Mouse (Mus musculus) T-helper 1 cell (primary cell): Measurements from ENCODE around the gene Tti1.

Experiments used
- in situ Hi-C: fragments of 300-600 bp; cut with MboI, MseI; formaldehyde crosslinking; loops from one replicate; pipeline ENCODE4 v1.15.1; 2025; ENCODE audit warnings: high pct_unique_total_duplicates

The Tti1 gene

DNA sequence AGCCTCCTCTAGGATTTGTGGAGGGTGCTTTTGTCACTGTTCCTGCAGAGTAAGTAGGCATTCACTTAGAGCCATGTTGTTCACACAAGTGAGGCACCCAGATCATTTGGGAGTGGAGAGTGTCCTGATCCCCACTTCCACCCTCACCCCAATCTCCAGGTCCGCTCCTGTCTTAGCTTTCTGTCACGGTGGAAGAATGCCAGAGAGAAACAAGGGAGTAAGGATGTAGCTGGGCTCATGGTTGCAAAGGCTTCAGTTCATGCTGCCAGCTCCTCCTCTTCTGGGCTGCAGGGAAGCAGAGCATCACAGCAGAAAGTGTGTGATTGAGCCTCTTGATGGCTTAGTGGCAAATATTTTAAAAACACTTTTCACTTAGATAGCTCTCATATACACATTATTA is 12.2 kb upstream of the Tti1 start:
- in situ Hi-C loops, result loop anchor here (25.0 kb wide), 1 partner anchor 722 kb away; the partner anchor contains the start of gene Fam83d

DNA sequence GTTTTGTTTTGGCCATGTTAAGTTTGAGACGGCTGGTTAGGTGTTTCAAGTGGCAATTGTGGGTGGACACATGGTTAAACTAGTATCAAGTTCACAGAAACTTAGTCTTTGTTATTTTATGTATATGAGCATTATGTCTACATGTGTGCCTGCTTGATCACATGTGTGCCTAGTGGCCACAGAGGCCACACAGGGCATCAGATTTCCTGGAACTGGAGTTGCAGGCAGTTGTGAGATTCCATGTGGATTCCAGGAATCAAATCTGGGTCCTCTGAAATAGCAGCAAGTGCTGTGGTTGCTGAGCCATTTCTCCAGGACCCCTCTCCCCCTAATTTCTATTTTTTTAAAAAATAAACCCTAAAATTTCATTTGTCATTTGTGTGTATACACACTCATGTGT is 11.4 kb upstream of the Tti1 start:
- in situ Hi-C loops, result loop anchor here (25.0 kb wide), 1 partner anchor 723 kb away; the partner anchor contains the start of gene Fam83d

DNA sequence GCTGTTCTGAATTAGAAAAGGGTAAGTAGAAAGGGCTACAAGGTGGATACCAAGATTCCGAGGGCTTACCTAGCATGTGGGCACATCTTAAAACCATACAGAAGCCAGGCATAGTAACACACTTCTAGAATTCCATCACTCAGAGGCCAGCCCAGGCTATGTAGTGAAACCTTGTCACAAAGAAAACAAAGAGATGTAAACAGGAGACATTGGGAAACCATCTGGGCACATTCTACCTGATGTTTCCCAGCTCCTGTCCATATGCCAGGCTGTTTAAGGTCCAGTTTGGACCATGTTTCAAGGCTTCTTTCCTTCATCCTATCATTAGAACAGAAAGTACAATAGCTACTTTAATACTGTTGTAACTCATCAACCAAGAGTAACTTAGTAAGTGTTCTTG is 9.3 kb upstream of the Tti1 start:
- in situ Hi-C loops, result loop anchor here (25.0 kb wide), 1 partner anchor 725 kb away; the partner anchor contains the start of gene Fam83d

DNA sequence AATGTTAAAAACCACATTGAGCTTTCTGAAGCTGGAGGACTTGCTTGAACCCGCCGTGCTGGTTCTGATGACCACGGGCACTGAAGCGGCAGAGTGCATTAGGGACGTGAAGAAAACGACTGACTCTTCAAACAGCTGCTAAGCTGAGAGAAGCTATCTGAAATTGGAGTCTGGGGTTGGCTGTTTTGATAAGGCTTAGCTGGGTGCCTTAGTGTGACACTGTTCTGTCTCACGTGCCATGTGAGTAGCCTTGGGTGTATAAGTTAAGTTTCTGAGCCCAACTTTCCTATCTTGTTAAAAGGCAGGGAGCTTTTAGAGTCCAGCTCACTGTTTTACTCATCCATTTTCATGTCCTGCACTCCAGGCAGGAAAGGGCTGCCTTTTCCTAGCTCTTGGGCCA is 8.7 kb upstream of the Tti1 start:
- in situ Hi-C loops, result loop anchor here (25.0 kb wide), 1 partner anchor 725 kb away; the partner anchor contains the start of gene Fam83d

DNA sequence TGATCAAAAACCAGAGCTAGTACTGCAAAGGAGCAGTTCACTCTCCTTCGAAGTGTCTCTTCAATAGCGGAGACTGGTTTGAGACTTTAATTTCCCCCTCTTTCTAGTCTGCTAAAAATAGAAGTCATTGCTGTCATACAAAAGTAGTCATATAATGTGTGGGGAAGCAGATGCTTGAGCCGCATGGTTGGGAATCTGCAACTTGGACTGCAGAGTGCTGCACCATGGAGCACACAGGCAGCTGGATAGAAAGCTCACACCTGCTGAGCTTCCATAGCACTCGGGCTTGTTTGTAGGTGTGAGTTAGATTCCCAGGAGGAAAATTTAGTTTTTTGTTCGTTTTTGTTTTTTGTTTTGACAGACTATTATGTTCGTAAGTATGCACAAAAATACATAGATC is 8.2 kb upstream of the Tti1 start:
- in situ Hi-C loops, result loop anchor here (25.0 kb wide), 1 partner anchor 726 kb away; the partner anchor contains the start of gene Fam83d

DNA sequence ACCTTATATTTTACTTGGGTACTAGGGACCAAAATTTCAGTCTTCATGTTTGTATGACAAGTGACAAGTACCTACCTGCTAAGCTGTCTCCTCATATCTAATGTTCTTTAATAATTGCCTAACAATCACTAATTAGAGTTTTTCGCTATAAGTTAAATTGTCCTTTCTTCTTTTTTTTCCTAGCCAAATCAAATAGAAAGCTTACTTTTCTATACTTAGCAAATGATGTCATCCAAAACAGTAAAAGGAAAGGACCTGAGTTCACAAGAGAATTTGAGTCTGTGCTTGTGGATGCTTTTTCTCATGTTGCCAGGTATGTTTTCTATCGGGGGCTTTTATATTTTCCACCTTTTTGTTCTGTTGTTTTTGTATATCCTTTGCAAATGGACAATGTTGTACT is 7.6 kb upstream of the Tti1 start:
- in situ Hi-C loops, result loop anchor here (25.0 kb wide), 1 partner anchor 726 kb away; the partner anchor contains the start of gene Fam83d

DNA sequence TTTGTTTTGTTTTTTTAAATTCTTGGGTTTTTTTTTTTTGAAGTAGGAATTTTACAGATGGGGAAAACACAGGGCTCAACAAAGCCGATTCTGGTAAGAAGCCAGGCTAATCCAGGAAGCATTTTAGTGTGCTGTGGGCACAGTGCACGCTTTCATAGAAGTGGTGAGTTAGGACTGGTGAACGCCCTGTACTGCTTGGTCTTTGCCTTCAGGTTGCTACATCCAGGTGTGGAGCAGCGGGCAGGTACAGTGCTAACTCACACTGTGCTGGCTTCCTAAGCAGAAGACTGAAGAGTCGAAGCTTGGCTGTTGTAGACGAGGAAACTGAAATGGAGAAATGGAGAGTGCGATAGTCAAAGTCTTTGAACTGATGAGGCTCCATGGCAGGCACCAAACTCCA is 1.8 kb upstream of the Tti1 start:
- in situ Hi-C loops, result loop anchor here (25.0 kb wide), 1 partner anchor 732 kb away; the partner anchor contains the start of gene Fam83d

DNA sequence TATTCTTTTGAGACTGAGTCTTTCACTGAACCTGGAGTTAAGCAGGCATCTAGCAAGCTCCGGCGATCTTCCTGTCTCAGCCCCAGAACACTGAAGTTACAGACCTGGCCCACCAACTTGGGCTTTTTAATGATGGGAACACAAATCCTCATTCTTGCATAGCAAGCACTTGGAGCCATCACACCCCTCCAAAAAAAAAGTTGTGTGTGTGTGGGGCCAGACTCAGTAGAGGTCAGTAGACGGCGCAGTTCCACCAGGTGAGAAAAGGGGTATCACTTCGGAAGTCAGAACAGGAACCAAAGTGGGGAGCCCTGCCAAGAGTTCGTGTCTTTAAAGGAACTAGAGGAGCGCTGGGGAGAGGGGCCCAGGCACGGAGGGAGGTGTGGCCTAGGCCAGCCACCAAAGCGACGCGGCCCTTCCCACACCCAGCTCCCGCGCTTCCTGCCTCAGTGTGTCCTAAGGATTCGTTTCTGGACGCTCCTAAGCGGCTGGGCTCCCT is 329 bp downstream of the Tti1 start:
- in situ Hi-C loops, result loop anchor here (25.0 kb wide), 1 partner anchor 734 kb away; the partner anchor contains the start of gene Fam83d

DNA sequence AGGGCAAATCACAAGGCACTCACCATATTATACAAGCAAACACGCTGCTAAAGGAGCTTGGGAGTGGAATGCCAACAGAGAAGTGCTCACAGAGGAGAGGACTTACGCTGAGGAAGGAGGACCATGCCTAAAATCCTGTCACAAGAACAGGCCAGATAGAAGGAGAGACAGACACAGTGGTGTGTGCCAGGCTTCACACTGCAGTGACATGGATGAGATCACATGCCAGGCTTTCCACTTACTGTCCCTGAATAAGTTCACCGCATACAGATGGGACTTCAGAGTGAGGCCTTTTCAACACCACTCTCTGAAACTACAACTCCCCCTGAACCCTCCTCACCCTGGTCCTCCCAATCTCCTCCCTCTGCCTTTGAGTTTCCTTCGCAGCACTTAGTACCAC is 10.9 kb downstream of the Tti1 start:
- in situ Hi-C loops, result no loop called here

DNA sequence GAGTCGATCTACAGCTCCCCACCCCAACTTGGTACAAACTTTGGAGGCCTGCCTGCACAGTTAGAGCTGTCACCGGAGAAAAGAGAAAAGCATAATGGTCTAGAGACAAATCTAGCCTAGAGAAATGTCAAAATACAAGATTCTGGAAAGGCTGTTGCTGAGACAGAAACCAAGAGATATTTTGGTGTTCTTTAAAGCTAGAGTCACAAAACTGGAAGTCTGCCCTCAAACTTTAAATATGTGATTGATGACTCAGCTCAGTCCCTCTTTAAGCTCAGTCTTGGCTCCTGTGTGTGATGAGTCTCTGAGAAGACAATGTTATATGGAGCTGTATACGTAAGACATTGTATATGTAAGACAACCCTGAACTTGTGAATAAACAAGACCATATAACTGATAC is 15.6 kb downstream of the Tti1 start:
- in situ Hi-C loops, result no loop called here

DNA sequence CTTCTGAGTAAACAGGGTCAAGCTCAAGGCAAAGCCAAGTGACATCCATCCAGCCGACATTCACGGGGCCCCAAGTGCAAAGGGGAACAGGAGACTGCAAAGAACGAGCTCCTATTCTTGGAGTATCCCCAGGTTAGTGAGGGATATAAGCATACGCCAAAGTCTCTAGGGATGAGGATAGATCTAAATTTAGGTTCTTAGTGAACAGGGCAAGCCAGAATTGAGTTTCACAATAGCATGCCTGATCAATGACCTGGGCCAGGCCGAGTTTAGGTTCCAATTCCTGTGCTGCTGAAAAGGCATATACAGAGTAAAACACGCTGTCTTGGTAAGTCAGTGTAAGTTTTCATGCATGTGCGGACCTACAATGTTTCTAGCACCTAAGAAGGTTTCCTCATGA is 18.9 kb downstream of the Tti1 start:
- in situ Hi-C loops, result no loop called here

DNA sequence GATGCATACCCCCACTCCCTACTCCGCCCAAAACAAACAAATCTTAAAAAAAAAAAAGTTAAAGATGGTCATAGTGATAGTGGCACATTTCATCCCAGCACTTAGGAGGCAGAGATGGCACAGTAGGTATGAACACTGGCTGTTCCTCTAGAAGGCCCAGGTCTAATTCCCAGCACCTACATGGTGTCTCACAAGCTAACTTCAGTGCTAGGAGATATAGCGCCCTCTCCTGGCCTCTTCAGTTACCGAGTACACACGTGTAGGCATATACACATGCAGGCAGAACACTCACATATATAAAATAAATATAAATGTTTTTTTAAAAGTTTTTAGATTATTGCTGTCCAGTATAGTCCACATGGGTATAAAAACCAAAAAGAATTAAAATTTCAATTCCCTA is 22.6 kb downstream of the Tti1 start:
- in situ Hi-C loops, result no loop called here

DNA sequence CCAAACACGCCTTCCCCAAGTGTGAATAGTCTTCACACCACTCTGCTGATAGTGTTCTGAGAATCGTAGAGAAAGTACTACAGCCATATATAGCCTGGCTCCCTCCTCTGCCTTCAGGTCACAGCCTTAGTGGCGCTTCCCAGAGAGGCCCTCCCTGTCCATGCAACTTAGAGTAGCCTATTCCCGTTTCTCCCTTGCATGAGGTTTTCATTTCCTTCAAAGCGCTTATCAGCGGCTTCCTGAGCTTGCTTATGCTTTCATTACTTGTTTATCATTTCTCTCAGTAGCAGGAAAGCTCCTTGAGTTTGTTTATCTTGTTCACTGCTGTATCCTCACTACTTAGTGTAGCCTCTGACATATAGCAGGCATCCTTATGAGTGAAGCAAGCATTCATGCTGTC is 23.6 kb downstream of the Tti1 start:
- in situ Hi-C loops, result no loop called here

DNA sequence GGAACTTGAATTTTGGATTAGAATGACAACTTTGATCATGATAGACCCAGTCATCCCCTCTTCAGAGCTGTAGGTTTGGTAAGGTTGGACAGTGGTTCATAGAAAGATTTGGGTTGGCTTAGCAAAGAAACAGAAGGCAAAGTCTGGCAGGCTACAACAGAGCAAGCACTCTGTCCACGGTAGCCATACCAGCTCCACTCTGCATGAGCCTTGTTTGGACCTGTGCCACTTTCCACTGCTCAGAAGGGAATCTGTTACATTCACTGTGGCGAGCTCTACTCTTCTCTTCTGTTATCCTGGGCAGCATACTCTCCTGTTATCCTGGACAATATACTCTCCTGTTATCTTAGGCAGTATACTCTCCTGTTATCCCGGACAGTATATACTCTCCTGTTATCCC is 29.4 kb downstream of the Tti1 start:
- in situ Hi-C loops, result no loop called here

DNA sequence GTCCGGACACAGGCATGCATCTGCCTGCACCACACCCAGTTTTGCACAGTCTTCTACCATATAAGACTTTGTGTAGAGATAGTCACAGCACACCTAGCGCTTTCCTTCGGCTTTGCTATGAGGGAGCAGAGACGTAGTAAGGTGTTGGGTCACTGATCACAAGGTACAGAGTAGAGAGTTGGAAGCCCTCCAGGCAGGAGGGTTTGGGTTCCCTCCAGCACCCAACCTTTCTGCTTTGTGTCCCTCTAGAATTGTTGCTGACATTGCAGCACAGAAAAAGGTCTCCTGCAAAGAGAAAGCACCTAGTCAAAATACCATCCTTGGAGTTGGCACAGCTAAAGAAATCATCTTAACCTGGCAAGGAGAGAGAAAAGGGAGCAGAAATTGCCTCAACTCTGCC is 35.7 kb downstream of the Tti1 start:
- in situ Hi-C loops, result no loop called here

DNA sequence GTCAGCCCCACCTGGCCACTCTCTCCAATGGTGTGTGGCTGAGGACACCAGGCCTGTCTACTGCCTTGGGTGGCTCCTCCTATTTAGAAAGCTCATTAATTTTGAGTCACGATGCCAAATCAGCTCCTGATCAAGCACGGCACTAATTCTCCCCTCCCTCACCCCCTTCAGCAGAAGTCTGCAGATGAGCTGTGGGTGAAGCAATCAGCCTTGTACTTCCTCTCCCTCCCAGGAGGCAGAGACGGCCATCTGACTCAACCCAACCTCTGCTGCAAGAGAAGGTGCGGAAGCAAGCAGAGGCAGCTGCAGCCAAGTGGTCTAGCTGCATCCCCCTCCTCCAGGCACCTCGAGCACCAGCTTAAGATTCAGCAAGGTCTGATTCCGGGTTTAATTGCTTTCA is 37.2 kb downstream of the Tti1 start:
- in situ Hi-C loops, result no loop called here

DNA sequence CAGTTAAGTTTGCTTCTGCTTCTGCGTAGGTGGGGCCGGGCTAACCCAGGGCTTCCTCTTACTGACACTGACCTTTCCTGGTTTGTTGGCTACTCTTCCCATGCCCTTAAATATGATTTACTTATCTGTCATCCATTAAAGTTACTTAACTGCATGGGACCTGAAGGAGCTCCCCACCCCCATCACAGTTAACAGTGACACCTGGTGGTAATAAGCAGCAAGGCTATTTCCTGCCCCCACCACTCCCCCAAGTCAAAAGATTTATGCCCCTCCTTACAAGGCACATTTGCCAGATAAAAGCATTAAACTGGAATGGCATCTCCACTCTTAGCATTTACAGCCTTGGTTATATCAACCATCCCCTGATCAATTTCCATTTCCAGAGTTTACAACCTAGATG is 38.3 kb downstream of the Tti1 start:
- in situ Hi-C loops, result no loop called here

DNA sequence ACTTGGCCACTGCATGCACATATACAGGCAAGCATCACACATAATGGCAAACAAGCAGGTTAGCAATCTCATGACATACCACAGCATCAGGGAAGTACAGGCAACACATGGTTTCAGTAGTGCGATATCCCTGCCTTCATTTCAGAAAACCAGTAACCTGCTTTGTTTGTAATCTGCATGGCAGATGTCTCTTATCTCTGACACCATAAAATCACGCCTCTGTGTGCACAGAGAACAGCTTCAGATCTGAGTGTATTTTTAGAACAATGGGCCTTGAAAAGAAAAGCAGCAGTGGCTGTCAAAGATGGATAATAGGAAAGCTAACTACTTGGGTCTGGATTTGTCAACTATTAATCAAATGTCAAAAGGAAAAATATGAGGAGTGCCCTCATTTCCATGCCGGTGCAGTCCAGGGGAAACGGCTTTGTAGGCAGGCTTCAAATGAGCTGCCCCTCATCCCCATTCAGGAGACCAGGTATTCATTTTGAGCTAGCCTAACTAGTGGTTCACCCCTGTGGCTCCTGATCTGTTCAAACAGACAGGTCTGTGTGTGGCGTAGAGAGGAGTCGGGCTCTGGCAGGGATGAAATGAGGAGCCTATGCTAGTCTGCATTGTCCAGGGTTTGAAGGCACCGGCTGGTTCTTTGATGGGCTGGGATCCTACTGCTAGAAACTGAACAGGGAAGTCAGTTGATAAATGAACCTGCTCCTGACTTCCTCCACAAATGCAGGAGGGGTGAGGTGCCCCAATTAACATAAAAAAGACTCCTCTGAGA is 39.6 kb downstream of the Tti1 start:
- in situ Hi-C loops, result no loop called here

DNA sequence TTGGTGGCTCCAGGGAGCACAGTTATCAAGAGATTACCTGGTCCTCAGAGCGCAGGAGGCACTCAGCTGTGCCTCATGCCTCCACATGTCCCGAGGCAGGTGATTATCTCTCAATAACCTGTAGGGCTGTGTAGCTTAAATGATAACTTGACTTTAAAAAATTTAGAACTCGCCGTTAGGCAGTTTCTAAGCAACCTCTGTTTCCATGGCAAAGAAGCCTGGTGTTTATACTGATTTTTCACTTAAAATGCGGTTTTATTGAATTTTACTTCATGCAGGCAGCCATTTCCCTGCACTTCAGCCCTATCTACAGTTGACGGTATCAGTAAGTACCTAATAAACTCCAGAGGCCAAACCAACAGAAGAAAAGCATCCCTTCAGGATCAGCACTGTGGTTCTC is 42.0 kb downstream of the Tti1 start:
- in situ Hi-C loops, result no loop called here

DNA sequence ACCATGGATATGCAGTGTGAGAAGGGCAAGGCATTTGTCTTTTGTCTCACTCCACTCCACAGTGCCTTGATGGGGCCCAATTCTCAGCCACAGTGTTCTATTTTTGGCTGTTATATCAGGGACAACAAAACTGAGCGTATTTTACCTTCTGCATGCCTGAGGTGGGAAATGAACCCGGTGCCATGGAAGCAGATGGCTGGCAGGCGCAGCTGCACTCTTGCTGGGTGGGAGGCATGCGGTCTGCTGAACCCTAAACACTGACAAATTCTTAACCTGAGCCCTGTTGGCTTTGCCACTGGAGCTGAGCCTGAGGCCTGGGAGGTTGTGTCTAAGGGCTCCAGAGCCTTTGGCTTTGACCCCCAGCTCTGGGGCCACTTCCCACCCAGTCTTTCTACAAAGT is 42.6 kb downstream of the Tti1 start:
- in situ Hi-C loops, result no loop called here

DNA sequence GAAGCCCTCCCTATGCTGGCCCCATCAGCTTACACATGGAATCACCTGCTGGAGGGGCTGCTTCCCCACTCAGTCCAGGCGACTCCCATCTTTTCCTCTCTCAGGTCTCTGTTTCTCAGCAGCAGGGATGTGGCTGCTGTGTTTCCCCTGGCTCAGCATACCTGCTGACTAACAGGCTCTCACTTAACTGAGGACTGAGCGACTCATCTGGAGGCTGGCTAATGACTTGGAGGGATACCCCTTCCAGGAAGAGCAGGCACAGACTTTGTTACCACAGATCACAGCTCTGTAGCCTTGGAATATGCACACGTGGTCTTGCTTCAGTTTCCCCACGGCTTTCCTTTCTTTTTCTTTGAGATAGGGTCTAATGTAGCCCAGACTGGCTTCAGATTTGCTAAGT is 45.0 kb downstream of the Tti1 start:
- in situ Hi-C loops, result no loop called here

DNA sequence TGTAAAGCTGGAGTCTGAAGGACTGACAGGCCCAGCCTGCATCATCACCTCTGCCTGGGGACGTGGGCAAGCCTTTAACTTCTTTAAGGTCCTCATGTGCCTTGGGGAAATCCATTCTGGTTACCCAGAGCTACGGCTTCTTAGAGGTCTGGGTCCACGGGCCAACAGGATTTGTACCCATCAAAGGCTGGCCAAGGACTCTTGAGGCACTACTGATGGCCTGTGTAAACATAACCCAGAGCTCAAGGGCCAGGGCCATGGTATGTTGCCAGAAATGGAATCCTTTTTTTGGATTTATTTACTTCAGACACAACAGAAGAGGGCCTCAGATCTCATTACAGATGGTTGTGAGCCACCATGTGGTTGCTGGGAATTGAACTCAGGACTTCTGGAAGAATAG is 45.5 kb downstream of the Tti1 start:
- in situ Hi-C loops, result no loop called here

DNA sequence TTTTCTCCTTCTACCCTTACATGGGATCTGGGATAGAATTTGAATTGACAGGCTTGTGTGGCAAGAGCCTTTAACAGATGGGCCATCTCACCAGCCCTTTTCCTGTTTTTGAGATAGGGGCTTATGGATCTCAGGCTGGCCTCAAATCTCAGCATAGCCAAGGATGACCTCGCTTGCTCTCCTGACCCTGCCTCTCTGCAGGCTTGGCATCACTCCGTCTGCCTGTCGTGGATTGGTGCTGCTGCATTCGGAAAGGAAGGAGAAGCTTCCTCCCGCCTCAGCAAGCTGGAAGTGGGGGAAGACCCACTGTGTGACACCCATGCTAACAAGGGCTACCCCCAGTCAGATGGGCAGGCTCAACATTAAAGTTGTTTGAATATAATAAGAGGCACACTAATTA is 49.0 kb downstream of the Tti1 start:
- in situ Hi-C loops, result no loop called here
